Mouse (Mus musculus) CH12.LX (cell line): ENCODE measurements at regions not wholly inside any gene's neighbourhood (a gene's known extent, or its start where the extent isn't known, plus 50 kb on each side); places are given as distances from the start of the nearest gene placed in this dataset.

Experiments used
- CTCF ChIP-seq, 2 experiments: IDR thresholded peaks in 1 of 2; conservative IDR thresholded peaks in 1 of 2; 2 replicates each; pipeline ENCODE4 v1.5.1; 2011 to 2012; ENCODE audit warnings: low read depth in 2 of 2, low read length in 2 of 2, improper control_type of control experiment in 1 of 2, inconsistent platforms in 1 of 2, mild to moderate bottlenecking in 1 of 2, moderate library complexity in 1 of 2
- E2F4 ChIP-seq: IDR thresholded peaks from 2 replicates; pipeline ENCODE4 v1.6.1; 2011; ENCODE audit warnings: low read depth, low read length, improper control_type of control experiment; ENCODE audit not compliant: insufficient replicate concordance
- ZC3H11A ChIP-seq: IDR thresholded peaks from 2 replicates; pipeline ENCODE4 v1.6.1; 2012; ENCODE audit warnings: low read depth, mild to moderate bottlenecking, inconsistent platforms, low read length, improper control_type of control experiment
- ZNF384 ChIP-seq: IDR thresholded peaks from 2 replicates; pipeline ENCODE4 v1.6.1; 2012; ENCODE audit warnings: low read depth, low read length, improper control_type of control experiment, inconsistent platforms

GRCm38 (mm10) chr14:98708045-98708444 is 286.1 kb downstream of the Rpl36a-ps1 start:
- TF ChIP-seq E2F4: no peak
- no peak for TF ChIP-seq CTCF (conservative IDR thresholded peaks at IDR 0.05 in 1 of 2, IDR thresholded peaks at IDR 0.05 in 1 of 2; ENCODE audit: low read depth in 2 of 2, low read length in 2 of 2)
- TF ChIP-seq ZNF384: no peak
- TF ChIP-seq ZC3H11A: no peak
